ENCODE assay signal across 8 mouse cellular contexts in genomic region chr13:21734010-21734905, GRCm38 (mm10). TPM values are rescaled to one million over a fixed set of nuclear protein-coding genes. Genes with fewer than 3 reads are reported as not detected.
DNase-seq lines count a peak whose midpoint lies in the region; ATAC-seq lines count a peak whose summit lies in the region.

No protein-coding gene starts in this region.

- H3K27me3 ChIP-seq in intestine, embryonic 14.5 days (replicated peaks; ENCODE audit: control insufficient read depth, insufficient read depth, low read length): no peaks in the 10 kb centered on the region
- H3K27me3 ChIP-seq in limb, embryonic 11.5 days (ENCODE audit: control insufficient read depth, insufficient read depth, low read length): no peaks in the 10 kb centered on the region
- no peaks in the 10 kb centered on the region for H3K27me3 ChIP-seq in midbrain, embryonic 12.5 days

- peak overlapping the region; percentile 97 for H3K27ac ChIP-seq in intestine, embryonic 14.5 days (ENCODE audit: low read depth)
- peak overlapping the region; percentile 98 for H3K27ac ChIP-seq in limb, embryonic 11.5 days (replicated peaks; ENCODE audit: low read depth, low read length)
- H3K27ac ChIP-seq in midbrain, embryonic 12.5 days (replicated peaks): peak overlapping the region; percentile 98

- peak overlapping the region; percentile 79 for H3K9ac ChIP-seq in intestine, embryonic 14.5 days (ENCODE audit: low read length)
- peak overlapping the region; percentile 90 for H3K9ac ChIP-seq in limb, embryonic 11.5 days (ENCODE audit: low read length)
- peak overlapping the region; percentile 69 for H3K9ac ChIP-seq in midbrain, embryonic 12.5 days (replicated peaks)

- WGBS in intestine, embryonic 14.5 days: under 1% methylated on average over 21 of the region's 21 CpGs
- under 1% methylated on average over 21 of the region's 21 CpGs for WGBS in limb, embryonic 11.5 days
- under 1% methylated on average over 21 of the region's 21 CpGs for WGBS in midbrain, embryonic 12.5 days

- ATAC-seq in intestine, embryonic 14.5 days (replicated peaks; ENCODE audit: low FRiP score, low TSS enrichment, low read depth): peak; percentile 83
- peak; percentile 77 for ATAC-seq in limb, embryonic 11.5 days (ENCODE audit: insufficient number of reproducible peaks, low FRiP score, low TSS enrichment, low read depth)
- peak; percentile 73 for ATAC-seq in midbrain, embryonic 12.5 days (ENCODE audit: low FRiP score, low read depth)

- H3K4me1 ChIP-seq in intestine, embryonic 14.5 days (replicated peaks; ENCODE audit: control insufficient read depth, insufficient read depth, low read length): peaks cover 11% of the 10 kb centered on the region; the same call in 1 of the 2 replicates
- H3K4me1 ChIP-seq in limb, embryonic 11.5 days (ENCODE audit: control insufficient read depth, insufficient read depth, low read length): no peaks in the 10 kb centered on the region
- peaks cover 5% of the 10 kb centered on the region; the same call in 1 of the 2 replicates for H3K4me1 ChIP-seq in midbrain, embryonic 12.5 days

- no peaks in the 10 kb centered on the region for H3K9me3 ChIP-seq in intestine, embryonic 14.5 days (ENCODE audit: control insufficient read depth, low read length)
- no peaks in the 10 kb centered on the region for H3K9me3 ChIP-seq in limb, embryonic 11.5 days (ENCODE audit: control insufficient read depth, low read length)
- no peaks in the 10 kb centered on the region for H3K9me3 ChIP-seq in midbrain, embryonic 12.5 days

- no peaks in the 10 kb centered on the region for H3K36me3 ChIP-seq in intestine, embryonic 14.5 days (ENCODE audit: control insufficient read depth, insufficient read depth, low read length)
- no peaks in the 10 kb centered on the region for H3K36me3 ChIP-seq in limb, embryonic 11.5 days (ENCODE audit: control insufficient read depth, insufficient read depth, low read length)
- H3K36me3 ChIP-seq in midbrain, embryonic 12.5 days: no peaks in the 10 kb centered on the region

- intact Hi-C loops in gastrocnemius, postnatal 36 days (cut with DNase I): loop anchor here (2.0 to 10.0 kb wide), 3 partner anchors 17 to 1951 kb away; partner anchors contain the start of genes Hist1h2ac, Hist1h2bc and Hist1h4k

- H3K4me2 ChIP-seq in intestine, embryonic 14.5 days (ENCODE audit: low read length): peak overlapping the region; percentile 70
- H3K4me2 ChIP-seq in limb, embryonic 11.5 days (ENCODE audit: low read depth, severe bottlenecking): peak overlapping the region; percentile 52
- peak overlapping the region; percentile 65 for H3K4me2 ChIP-seq in midbrain, embryonic 12.5 days (replicated peaks)

- peak; percentile 96 for DNase-seq in 3T3-L1 (ENCODE audit: low read depth, low spot score)
- DNase-seq in adrenal gland, adult 18-20 months (ENCODE audit: low spot score in 2 of 2): peak; percentile 50 to 67
- DNase-seq in embryo, embryonic 11 days: peak; percentile 94
- DNase-seq in gastrocnemius, postnatal 36 days: peak; percentile 48 to 51
- DNase-seq in intestine, embryonic 14.5 days (ENCODE audit: low spot score): peak; percentile 91
- DNase-seq in limb, embryonic 11.5 days (ENCODE audit: low spot score): peak; percentile 87
- DNase-seq in spleen, postnatal 36 days (ENCODE audit: low spot score in 2 of 2): peak; percentile 75 to 85

- H3K4me3 ChIP-seq in intestine, embryonic 14.5 days (ENCODE audit: low read depth, low read length): peak overlapping the region; percentile 55
- peak overlapping the region; percentile 38 for H3K4me3 ChIP-seq in limb, embryonic 11.5 days (ENCODE audit: low read depth, low read length)
- peak overlapping the region; percentile 57 for H3K4me3 ChIP-seq in midbrain, embryonic 12.5 days

RNA-seq across cellular contexts. Expression of gene Hist1h4j, which starts 0.6 kb away (rescaled TPM):
- total RNA-seq in adrenal gland, adult 18-20 months (2021): 1 to 10 TPM; 5.4 TPM
- total RNA-seq in gastrocnemius, postnatal 36 days (2021): 1 to 10 TPM; 2.0 to 3.2 TPM
- 2.2 and 2.3 TPM in 2 replicates for polyA plus RNA-seq in intestine, embryonic 14.5 days (2014; fragmentation: Nextera tagmentation; extraction: Ambion mirVana)
- 1.1 and 1.7 TPM in 2 replicates for polyA plus RNA-seq in limb, embryonic 11.5 days (2014; fragmentation: Nextera tagmentation; extraction: Ambion mirVana)
- polyA plus RNA-seq in midbrain, embryonic 12.5 days (2016; fragmentation: Nextera tagmentation; extraction: Ambion mirVana): 0.97 and 1.4 TPM in 2 replicates

RNA-seq across cellular contexts. Expression of gene Hist1h2bm, which starts 12.4 kb away (rescaled TPM):
- total RNA-seq in adrenal gland, adult 18-20 months (2021): 1 to 10 TPM; 5.2 to 5.8 TPM
- total RNA-seq in gastrocnemius, postnatal 36 days (2021): 1 to 10 TPM; 2.0 to 3.5 TPM
- polyA plus RNA-seq in intestine, embryonic 14.5 days (2014; fragmentation: Nextera tagmentation; extraction: Ambion mirVana): 4.0 and 5.3 TPM in 2 replicates
- polyA plus RNA-seq in limb, embryonic 11.5 days (2014; fragmentation: Nextera tagmentation; extraction: Ambion mirVana): 7.6 and 9.2 TPM in 2 replicates
- 5.8 TPM in 2 replicates for polyA plus RNA-seq in midbrain, embryonic 12.5 days (2016; fragmentation: Nextera tagmentation; extraction: Ambion mirVana)

RNA-seq across cellular contexts. Expression of gene Hist1h4k, which starts 16.0 kb away (rescaled TPM):
- total RNA-seq in adrenal gland, adult 18-20 months (2021): 10 to 100 TPM; 76.7 to 88.9 TPM
- 10 to 100 TPM; 27.0 to 38.7 TPM for total RNA-seq in gastrocnemius, postnatal 36 days (2021)
- 7.2 and 10.8 TPM in 2 replicates for polyA plus RNA-seq in intestine, embryonic 14.5 days (2014; fragmentation: Nextera tagmentation; extraction: Ambion mirVana)
- polyA plus RNA-seq in limb, embryonic 11.5 days (2014; fragmentation: Nextera tagmentation; extraction: Ambion mirVana): 3.4 and 7.1 TPM in 2 replicates
- polyA plus RNA-seq in midbrain, embryonic 12.5 days (2016; fragmentation: Nextera tagmentation; extraction: Ambion mirVana): 2.9 and 3.5 TPM in 2 replicates

RNA-seq across cellular contexts. Expression of gene Hist1h3h, which starts 16.8 kb away (rescaled TPM):
- total RNA-seq in adrenal gland, adult 18-20 months (2021): 10 to 100 TPM; 25.1 to 28.5 TPM
- total RNA-seq in gastrocnemius, postnatal 36 days (2021): 10 to 100 TPM; 12.6 to 15.0 TPM
- 7.7 and 18.4 TPM in 2 replicates for polyA plus RNA-seq in intestine, embryonic 14.5 days (2014; fragmentation: Nextera tagmentation; extraction: Ambion mirVana)
- 13.2 and 15.5 TPM in 2 replicates for polyA plus RNA-seq in limb, embryonic 11.5 days (2014; fragmentation: Nextera tagmentation; extraction: Ambion mirVana)
- 6.0 and 10.1 TPM in 2 replicates for polyA plus RNA-seq in midbrain, embryonic 12.5 days (2016; fragmentation: Nextera tagmentation; extraction: Ambion mirVana)

RNA-seq across cellular contexts. Expression of gene Hist1h2ai, which starts 18.0 kb away (rescaled TPM):
- 10 to 100 TPM; 21.4 to 30.6 TPM for total RNA-seq in adrenal gland, adult 18-20 months (2021)
- total RNA-seq in gastrocnemius, postnatal 36 days (2021): 1 to 10 TPM; 3.3 to 8.8 TPM
- polyA plus RNA-seq in intestine, embryonic 14.5 days (2014; fragmentation: Nextera tagmentation; extraction: Ambion mirVana): 26.2 and 47.7 TPM in 2 replicates
- 16.9 and 20.4 TPM in 2 replicates for polyA plus RNA-seq in limb, embryonic 11.5 days (2014; fragmentation: Nextera tagmentation; extraction: Ambion mirVana)
- polyA plus RNA-seq in midbrain, embryonic 12.5 days (2016; fragmentation: Nextera tagmentation; extraction: Ambion mirVana): 21.4 and 30.7 TPM in 2 replicates

Comparison
In these comparisons a context has a peak if more than half of its experiments do, and no peak if none do; other contexts are left out.
1. Peak in every context shown above with its lines: DNase-seq, ATAC-seq, H3K4me3 ChIP-seq and H3K27ac ChIP-seq.